Mouse (Mus musculus) neural tube, embryonic 12.5 days (tissue): ENCODE results near the gene Sept4. TPM values are rescaled to one million over a fixed set of nuclear protein-coding genes. Genes with fewer than 3 reads are reported as not detected.

ENCODE experiments used
- ATAC-seq: fragments of 200-750 bp; cut with Nextera tagmentation; 2 replicates; pipeline ENCODE4 v1.8.0; 2017; ENCODE audit warnings: low read depth, mild to moderate bottlenecking, moderate TSS enrichment, moderate library complexity; ENCODE audit not compliant: low FRiP score
- H3K27ac ChIP-seq: fragments of 300-500 bp; sonication (generic); 2 replicates; pipeline ENCODE4 v1.5.1; 2016
- H3K27me3 ChIP-seq: fragments of 300-500 bp; sonication (generic); replicated peaks from 2 replicates; pipeline ENCODE4 v1.6.1; 2016; ENCODE audit warnings: mild to moderate bottlenecking
- H3K36me3 ChIP-seq: fragments of 300-500 bp; sonication (generic); 2 replicates; pipeline ENCODE4 v1.6.1; 2016; ENCODE audit warnings: mild to moderate bottlenecking
- H3K4me1 ChIP-seq: fragments of 300-500 bp; sonication (generic); 2 replicates; pipeline ENCODE4 v1.6.1; 2016
- H3K4me2 ChIP-seq: fragments of 300-500 bp; sonication (generic); replicated peaks from 2 replicates; pipeline ENCODE4 v1.6.1; 2016; ENCODE audit warnings: mild to moderate bottlenecking
- H3K4me3 ChIP-seq: fragments of 300-500 bp; sonication (generic); 2 replicates; pipeline ENCODE4 v1.5.1; 2016
- H3K9ac ChIP-seq: fragments of 300-500 bp; sonication (generic); 2 replicates; pipeline ENCODE4 v1.6.1; 2016; ENCODE audit warnings: mild to moderate bottlenecking
- H3K9me3 ChIP-seq: fragments of 300-500 bp; sonication (generic); 2 replicates; pipeline ENCODE4 v1.6.1; 2016; ENCODE audit warnings: mild to moderate bottlenecking
- WGBS: fragments of 180-500 bp; shearing (Covaris S2); methylation state at CpG from one replicate; pipeline ENCODE4 v1.1.7; 2016; 5-methylcytosine and 5-hydroxymethylcytosine counted together
- polyA plus RNA-seq: library from polyadenylated mRNA; unstranded; fragments of >200 nt; fragmentation: Nextera tagmentation; extraction: Ambion mirVana; gene quantifications from 2 replicates; pipeline ENCODE4 v1.2.1, GENCODE M21; 2016

Sept4 gene
- 13.1 and 15.9 TPM in 2 replicates for polyA plus RNA-seq

DNA sequence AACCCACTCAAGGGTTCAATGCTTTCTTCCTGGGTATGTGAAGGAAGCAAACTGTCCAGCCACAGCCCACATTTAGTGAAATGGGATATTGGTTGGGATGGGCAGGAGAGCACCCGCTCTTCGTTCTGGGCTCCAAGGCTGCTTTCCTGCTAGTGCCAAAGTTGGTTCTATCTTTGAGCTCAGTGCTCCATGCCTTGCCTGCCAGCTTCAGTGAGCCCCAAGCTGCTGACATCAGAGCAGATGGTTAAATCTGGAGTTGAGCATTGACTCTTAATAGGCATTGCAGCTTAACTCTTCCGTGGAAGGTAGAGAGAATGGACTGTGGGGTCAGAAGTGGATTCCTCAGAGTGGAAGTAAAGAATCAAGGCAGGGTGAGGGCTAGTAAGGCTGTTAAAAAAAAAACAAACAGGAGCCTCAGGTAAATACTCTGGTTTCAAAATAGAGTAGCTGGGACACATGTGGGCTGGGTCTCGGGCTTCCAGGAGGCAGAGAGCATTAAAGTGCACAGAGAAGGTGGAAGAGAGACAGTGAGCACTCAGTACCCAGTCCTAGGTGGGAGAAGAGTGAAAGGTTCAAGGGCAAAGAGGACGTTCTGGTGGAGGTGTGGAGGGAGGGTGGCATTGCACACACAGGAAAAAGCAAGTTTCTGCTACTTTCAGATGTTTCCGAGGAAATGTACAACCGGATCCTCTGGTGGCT lies at the start of gene Sept4:
Gene Sept4, plus strand, starts transcription at position 649 of the 699 bp plus-strand sequence.
- Histone ChIP-seq H3K27ac (no peak within 1 kb of the TSS), H3K9ac (no peak within 1 kb of the TSS), H3K4me1 (no peaks in the 10 kb centered on the region), H3K4me3 (no peak within 1 kb of the TSS), H3K36me3 (no peaks in the 10 kb centered on the region), H3K9me3 (no peaks in the 10 kb centered on the region), H3K4me2 (no peak within 1 kb of the TSS), H3K27me3 (no peaks in the 10 kb centered on the region)
- no peak for ATAC-seq
- WGBS = 82% methylated on average over 7 of the region's 7 CpGs

DNA sequence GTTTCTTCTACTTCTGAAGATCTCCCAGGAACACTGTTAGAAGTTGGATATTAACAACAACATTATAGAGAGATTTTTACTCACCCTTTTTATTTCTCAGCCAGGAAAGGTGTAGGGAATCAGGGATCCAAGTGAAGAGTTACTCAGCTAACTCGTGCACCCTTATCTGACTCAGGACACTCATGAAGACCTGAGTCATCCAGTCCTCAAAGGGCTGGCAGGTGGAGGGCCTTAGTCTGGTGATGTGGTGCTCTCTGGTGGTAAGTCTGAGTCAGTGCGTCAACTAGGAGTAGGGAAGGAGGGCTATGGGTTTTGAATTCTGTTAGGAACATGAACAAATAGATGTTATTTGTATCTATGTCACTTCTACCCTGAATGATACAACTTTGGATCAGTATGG lies 49.4 kb upstream of the Sept4 start:
- no peaks in the 10 kb centered on the region for H3K4me1 ChIP-seq
- no peak for ATAC-seq
- H3K27me3 ChIP-seq = no peaks in the 10 kb centered on the region
- WGBS = 9% methylated on average over 2 of the region's 2 CpGs
- H3K9me3 ChIP-seq = no peaks in the 10 kb centered on the region
- H3K36me3 ChIP-seq = no peaks in the 10 kb centered on the region
- H3K4me2 ChIP-seq = no peak overlapping the region
- no peak overlapping the region for H3K27ac ChIP-seq
- no peak overlapping the region for H3K4me3 ChIP-seq
- no peak overlapping the region for H3K9ac ChIP-seq

DNA sequence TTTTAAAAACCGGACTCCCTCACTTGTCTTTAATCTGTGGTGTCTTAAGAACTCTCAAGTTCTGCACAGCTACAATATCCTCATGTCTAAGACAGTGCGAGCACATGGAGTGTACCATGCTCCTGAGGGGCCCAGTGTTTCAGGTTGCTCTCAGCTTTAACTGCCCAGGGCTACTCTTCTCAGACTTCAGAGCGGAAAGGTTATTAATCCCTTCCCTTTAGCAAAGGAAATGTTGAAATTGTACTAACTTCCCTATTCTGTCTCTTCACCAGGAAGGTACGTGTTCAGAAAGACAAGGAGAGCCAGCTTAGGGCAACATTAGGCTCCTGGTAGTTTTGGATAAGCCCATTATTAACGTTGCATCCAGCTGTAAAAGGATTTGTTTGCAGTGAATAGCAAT lies 45.2 kb upstream of the Sept4 start:
- Histone ChIP-seq H3K4me1 (no peaks in the 10 kb centered on the region), H3K9ac (no peak overlapping the region), H3K4me3 (no peak overlapping the region), H3K4me2 (no peak overlapping the region), H3K27ac (no peak overlapping the region), H3K36me3 (no peaks in the 10 kb centered on the region), H3K27me3 (no peaks in the 10 kb centered on the region), H3K9me3 (no peaks in the 10 kb centered on the region)
- no peak for ATAC-seq
- 78% methylated on average over 5 of the region's 5 CpGs for WGBS

DNA sequence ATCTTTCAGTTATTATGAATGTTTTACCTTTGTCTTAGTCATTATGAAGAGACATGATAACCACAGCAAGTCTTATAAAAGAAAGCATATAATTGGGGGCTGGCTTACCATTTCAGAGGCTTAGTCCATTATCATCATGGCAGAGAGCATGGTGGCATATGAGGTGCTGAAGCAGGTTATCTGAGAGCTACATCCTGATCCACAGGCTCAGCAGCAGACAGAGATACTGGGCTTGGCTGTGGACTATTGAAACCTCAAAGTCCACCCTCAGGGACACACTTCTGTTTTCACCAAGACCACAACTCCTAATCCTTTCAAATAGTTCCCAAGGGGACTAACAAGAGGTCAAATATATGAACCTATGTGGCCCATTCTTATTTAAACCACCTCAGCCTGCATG lies 44.7 kb upstream of the Sept4 start:
- no peaks in the 10 kb centered on the region for H3K9me3 ChIP-seq
- H3K27me3 ChIP-seq = no peaks in the 10 kb centered on the region
- H3K36me3 ChIP-seq = no peaks in the 10 kb centered on the region
- no peak overlapping the region for H3K4me3 ChIP-seq
- no peaks in the 10 kb centered on the region for H3K4me1 ChIP-seq
- H3K27ac ChIP-seq = no peak overlapping the region
- ATAC-seq = no peak
- no peak overlapping the region for H3K4me2 ChIP-seq
- no peak overlapping the region for H3K9ac ChIP-seq

DNA sequence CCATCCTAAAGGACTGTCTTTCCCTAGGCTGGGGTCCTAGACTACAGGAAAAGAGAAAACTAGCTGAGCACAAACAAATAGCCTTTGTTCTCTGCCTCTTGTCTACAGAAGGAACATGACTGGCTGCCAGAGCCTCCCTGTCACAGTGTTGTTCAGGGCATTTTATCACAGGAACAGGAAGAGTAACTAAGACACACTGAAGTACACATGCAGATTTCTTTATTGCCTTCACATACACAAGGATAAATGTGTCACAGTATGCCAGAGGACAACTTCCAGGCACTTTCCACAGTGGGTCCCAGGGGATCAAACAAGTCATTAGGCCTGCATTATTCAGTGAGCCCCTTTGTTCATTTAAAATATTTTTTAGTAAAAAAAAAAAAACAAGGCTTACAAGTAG lies 43.9 kb upstream of the Sept4 start:
- Histone ChIP-seq H3K27me3 (no peaks in the 10 kb centered on the region), H3K27ac (no peak overlapping the region), H3K4me2 (no peak overlapping the region), H3K36me3 (no peaks in the 10 kb centered on the region), H3K4me1 (no peaks in the 10 kb centered on the region), H3K4me3 (no peak overlapping the region), H3K9ac (no peak overlapping the region), H3K9me3 (no peaks in the 10 kb centered on the region)
- ATAC-seq = no peak

DNA sequence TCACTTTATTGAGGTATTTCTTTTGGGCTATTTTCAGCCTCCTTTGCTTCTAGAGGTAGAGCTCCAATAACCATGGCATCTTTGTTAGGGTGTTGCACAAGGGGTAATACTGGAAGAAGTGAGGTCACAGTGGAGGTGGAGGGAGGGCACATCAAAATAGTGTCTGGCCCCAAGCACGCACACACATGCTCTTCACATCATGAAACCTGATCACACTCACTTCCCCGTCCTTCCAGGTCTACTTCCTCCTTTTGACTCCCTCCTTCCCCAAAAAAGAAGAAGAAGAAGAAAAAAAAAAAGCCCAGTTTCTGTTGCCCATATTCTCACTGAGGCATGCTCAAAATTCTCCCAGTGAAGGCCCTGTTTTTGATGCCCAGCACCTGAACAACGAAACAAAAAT lies 41.3 kb upstream of the Sept4 start:
- 78% methylated on average over 3 of the region's 3 CpGs for WGBS
- H3K27ac ChIP-seq = no peak overlapping the region
- no peaks in the 10 kb centered on the region for H3K36me3 ChIP-seq
- no peaks in the 10 kb centered on the region for H3K9me3 ChIP-seq
- no peaks in the 10 kb centered on the region for H3K27me3 ChIP-seq
- H3K4me2 ChIP-seq = no peak overlapping the region
- no peak for ATAC-seq
- no peak overlapping the region for H3K9ac ChIP-seq
- no peak overlapping the region for H3K4me3 ChIP-seq
- H3K4me1 ChIP-seq = no peaks in the 10 kb centered on the region

DNA sequence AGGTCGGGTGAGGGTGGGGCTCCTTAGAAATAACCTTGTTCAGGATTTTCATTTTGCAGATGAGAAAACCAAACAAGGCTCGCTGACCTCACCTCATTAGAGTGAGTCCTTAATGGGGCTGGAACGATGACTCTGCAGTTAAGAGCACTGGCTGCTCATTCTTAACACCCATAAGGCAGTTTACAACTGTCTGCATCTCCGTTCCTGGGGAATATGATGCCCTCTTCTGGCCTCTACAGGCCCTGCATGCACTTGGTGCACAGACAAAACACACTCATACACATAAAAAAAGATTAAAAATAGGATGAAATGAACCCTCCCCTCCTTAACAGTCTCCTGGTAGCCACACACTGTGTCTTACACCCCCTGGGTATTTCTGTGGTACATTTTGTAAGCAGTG lies 40.7 kb upstream of the Sept4 start:
- H3K4me3 ChIP-seq = no peak overlapping the region
- H3K4me2 ChIP-seq = no peak overlapping the region
- no peaks in the 10 kb centered on the region for H3K36me3 ChIP-seq
- no peaks in the 10 kb centered on the region for H3K9me3 ChIP-seq
- H3K27ac ChIP-seq = no peak overlapping the region
- 45% methylated on average over 4 of the region's 4 CpGs for WGBS
- no peak for ATAC-seq
- no peak overlapping the region for H3K9ac ChIP-seq
- H3K27me3 ChIP-seq = no peaks in the 10 kb centered on the region
- no peaks in the 10 kb centered on the region for H3K4me1 ChIP-seq

DNA sequence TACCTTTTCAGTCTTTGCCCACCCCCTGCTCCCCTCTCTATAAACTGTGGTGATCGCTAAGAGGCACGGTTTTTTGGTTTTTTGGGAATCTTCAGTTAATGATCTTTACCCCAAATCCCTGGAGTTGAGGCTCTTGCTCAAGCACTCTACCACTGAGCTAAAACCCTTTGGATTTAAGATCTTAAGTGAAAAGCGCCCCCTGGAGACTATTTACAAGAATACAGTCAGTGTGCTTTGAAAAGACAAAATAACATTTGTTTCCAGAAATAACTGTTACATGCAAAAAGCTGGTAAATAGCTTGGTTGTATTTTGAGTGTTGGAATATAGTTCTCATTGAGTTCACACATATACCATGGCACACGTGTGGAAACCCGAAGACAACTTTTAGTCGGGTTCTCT lies 37.0 kb upstream of the Sept4 start:
- WGBS = 49% methylated on average over 6 of the region's 6 CpGs

DNA sequence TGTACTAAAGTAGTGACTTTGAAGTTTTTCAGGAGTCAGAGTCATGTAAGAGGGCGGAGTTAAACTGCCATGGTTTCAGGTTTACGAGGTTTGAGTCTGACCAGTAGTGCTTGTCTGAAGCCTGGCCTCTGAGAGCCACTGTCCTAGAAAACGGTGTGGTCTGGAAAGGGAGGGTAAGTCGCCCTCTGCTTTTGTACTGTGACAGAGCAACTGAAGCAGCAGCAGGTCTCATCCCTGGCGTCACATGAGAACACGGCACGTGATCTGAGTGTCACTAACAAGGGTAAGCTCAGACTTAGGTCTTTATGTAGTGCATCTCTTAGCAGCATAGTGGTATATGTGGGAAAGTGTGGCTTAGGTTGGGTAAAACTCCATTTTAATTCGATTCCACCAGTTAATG lies 26.4 kb upstream of the Sept4 start:
- Histone ChIP-seq H3K36me3 (no peaks in the 10 kb centered on the region), H3K4me3 (no peak overlapping the region), H3K9me3 (no peaks in the 10 kb centered on the region), H3K4me1 (no peaks in the 10 kb centered on the region), H3K27ac (no peak overlapping the region), H3K9ac (no peak overlapping the region), H3K4me2 (no peak overlapping the region), H3K27me3 (no peaks in the 10 kb centered on the region)
- no peak for ATAC-seq
- 36% methylated on average over 8 of the region's 8 CpGs for WGBS

More for the DNA sequence above, 37.0 kb upstream of the Sept4 start:
- ATAC-seq = no peak
- Histone ChIP-seq H3K4me2 (no peak overlapping the region), H3K9ac (no peak overlapping the region), H3K27ac (no peak overlapping the region), H3K4me1 (no peaks in the 10 kb centered on the region), H3K4me3 (no peak overlapping the region), H3K27me3 (no peaks in the 10 kb centered on the region), H3K9me3 (no peaks in the 10 kb centered on the region), H3K36me3 (no peaks in the 10 kb centered on the region)

DNA sequence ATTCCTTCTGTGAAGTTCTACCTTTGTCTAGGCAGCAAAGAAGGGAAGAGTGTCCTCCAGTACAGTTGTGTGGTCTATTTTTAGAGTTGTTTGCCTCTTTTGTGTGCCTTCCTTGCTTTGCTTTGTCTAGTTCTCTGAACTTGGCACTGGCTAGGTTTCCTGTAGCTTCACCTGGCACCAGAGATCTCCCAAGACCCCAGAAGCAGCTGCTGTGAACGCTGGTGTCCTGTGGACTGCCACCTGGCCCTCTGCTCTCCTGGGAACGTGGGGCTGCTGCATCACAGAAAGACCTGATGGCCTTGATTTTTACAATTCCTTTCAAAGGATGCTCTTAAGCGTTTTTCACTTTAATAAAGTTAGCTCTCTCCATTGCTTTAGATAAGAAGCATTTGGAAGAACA lies 25.8 kb upstream of the Sept4 start:
- Histone ChIP-seq H3K9ac (no peak overlapping the region), H3K4me1 (no peaks in the 10 kb centered on the region), H3K27me3 (no peaks in the 10 kb centered on the region), H3K36me3 (no peaks in the 10 kb centered on the region), H3K9me3 (no peaks in the 10 kb centered on the region), H3K4me3 (no peak overlapping the region), H3K27ac (no peak overlapping the region), H3K4me2 (no peak overlapping the region)
- WGBS = 58% methylated on average over 3 of the region's 3 CpGs
- ATAC-seq = no peak

DNA sequence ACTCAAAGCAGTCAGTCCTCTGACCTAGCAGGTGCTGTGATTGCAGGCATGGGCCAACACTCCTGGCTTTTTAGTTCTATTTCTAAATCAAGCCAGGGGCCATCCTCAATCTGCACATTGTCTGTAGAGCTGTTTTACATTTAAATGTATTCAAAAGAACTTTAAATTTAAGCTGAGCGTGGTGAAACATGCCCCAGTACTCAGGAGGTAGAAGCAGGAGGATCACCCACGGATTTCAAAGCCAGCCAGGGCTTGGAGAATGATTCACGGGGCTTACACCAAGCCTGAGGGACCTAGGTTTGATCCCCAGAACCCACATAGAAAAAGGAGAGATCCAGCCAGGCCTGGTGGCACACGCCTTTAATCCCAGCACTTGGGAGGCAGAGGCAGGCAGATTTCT lies 15.4 kb upstream of the Sept4 start:
- H3K9me3 ChIP-seq = no peaks in the 10 kb centered on the region
- H3K4me3 ChIP-seq = no peak overlapping the region
- no peak for ATAC-seq
- WGBS = 71% methylated on average over 4 of the region's 4 CpGs
- H3K27ac ChIP-seq = no peak overlapping the region
- no peaks in the 10 kb centered on the region for H3K4me1 ChIP-seq
- no peaks in the 10 kb centered on the region for H3K27me3 ChIP-seq
- no peaks in the 10 kb centered on the region for H3K36me3 ChIP-seq
- H3K9ac ChIP-seq = no peak overlapping the region
- H3K4me2 ChIP-seq = no peak overlapping the region

DNA sequence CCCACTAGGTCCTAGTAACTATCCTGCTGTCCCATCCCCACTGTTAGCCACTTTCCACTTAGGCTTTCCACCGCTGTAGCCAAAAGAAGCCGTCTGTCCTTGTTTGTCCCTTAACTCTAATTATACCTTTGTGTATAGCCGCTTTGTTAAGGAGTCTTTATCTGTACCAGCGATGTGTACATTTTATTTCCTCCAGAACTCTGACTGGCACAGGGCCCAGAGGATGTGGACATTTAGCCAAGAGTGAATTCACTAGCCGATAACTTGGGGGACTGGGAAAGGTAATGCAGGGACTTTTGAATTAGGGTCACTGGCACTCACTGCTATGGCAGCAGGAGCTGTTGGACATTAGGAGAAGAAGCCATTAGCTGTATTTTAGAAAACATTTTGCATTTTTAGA lies 14.3 kb upstream of the Sept4 start:
- H3K4me2 ChIP-seq = no peak overlapping the region
- H3K27ac ChIP-seq = no peak overlapping the region
- no peak overlapping the region for H3K9ac ChIP-seq
- ATAC-seq = no peak
- H3K27me3 ChIP-seq = no peaks in the 10 kb centered on the region
- no peak overlapping the region for H3K4me3 ChIP-seq
- no peaks in the 10 kb centered on the region for H3K4me1 ChIP-seq
- no peaks in the 10 kb centered on the region for H3K36me3 ChIP-seq
- WGBS = 65% methylated on average over 5 of the region's 5 CpGs
- no peaks in the 10 kb centered on the region for H3K9me3 ChIP-seq

DNA sequence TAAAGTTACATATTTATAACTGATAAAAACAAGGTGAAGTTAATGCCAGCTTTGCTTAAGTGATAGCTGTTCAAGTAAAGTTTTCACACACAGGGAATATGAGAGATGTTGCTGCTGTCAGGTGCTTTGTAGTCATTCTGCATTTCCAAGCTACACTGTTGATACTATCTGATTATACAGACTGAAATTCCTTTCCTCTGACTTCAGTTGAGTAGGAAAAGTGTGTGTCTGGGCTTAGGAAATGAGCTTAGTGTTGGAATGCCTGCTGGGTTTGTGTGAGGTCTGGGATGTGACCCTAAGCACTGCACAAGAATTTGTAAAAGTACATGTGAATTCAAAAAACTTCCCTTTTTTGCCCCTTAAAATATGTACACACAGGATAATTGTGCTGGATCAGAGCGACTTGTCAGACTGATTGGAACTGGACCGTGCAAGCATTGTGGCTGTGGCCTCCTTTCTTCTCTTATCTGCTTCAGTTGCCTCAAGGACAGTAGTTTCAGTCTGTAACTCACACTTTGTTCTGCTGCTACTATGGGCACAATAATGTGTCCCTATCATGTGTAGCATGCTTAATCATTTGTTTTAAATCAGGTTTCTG lies 13.5 kb upstream of the Sept4 start:
- no peak overlapping the region for H3K4me2 ChIP-seq
- H3K4me1 ChIP-seq = no peaks in the 10 kb centered on the region
- H3K9me3 ChIP-seq = no peaks in the 10 kb centered on the region
- no peak overlapping the region for H3K4me3 ChIP-seq
- no peak for ATAC-seq
- no peak overlapping the region for H3K9ac ChIP-seq
- H3K27me3 ChIP-seq = no peaks in the 10 kb centered on the region
- WGBS = 75% methylated on average over 2 of the region's 2 CpGs
- no peaks in the 10 kb centered on the region for H3K36me3 ChIP-seq
- no peak overlapping the region for H3K27ac ChIP-seq
